ENCODE assay signal across 23 mouse cellular contexts in the genomic region with DNA sequence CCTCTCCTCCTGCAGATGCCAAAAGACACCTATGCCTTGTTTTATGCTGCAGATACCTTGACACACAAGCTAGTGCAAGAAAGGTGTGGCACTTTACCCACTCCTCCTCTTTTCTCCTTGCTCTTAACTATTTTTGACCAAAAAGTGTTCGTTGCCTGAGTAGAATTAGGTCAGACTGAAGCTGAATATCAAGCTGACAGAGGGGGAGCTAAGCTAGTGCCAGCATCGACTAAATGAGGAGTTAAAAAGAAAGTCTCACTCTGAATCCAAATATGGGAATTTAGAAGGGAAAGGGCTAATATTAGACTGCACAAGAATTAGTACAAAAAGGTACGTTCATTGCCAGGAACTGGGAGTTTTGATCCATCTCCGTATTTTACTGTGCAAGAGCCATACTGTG.
A peak's percentile ranks its signal among the peaks of the same experiment; 100 is the strongest.
DNase-seq lines count a peak whose midpoint lies in the region; ATAC-seq and TF ChIP-seq lines count a peak whose summit lies in the region.
"Had no signal": no experiment of that assay in that cellular context is flagged by ENCODE, and none has a peak within 500 bp of the region (broad histone marks: within the 10 kb centered on the region; RNA-seq: fewer than 3 reads in every experiment).

No protein-coding gene starts in this region.

- no peak overlapping the region for H3K4me3 ChIP-seq in layer of hippocampus, adult 2 months
- no peak overlapping the region for H3K4me3 ChIP-seq in midbrain, embryonic 11.5 days (ENCODE audit: low read depth, low read length)
- H3K4me3 ChIP-seq in midbrain, embryonic 16.5 days (ENCODE audit: low read depth, low read length) = no peak overlapping the region
- H3K4me3 ChIP-seq: embryonic facial prominence, embryonic 13.5 days; embryonic facial prominence, embryonic 15.5 days; erythroblast, embryonic 14.5 days; forebrain, embryonic 10.5 days; forebrain, embryonic 12.5 days; forebrain, embryonic 15.5 days had no signal

- H3K9me3 ChIP-seq in midbrain, embryonic 11.5 days (ENCODE audit: control insufficient read depth, low read length) = no peaks in the 10 kb centered on the region
- H3K9me3 ChIP-seq in midbrain, embryonic 16.5 days (replicated peaks; ENCODE audit: control insufficient read depth, low read length, poor library complexity, severe bottlenecking) = no peaks in the 10 kb centered on the region
- H3K9me3 ChIP-seq: embryonic facial prominence, embryonic 13.5 days; embryonic facial prominence, embryonic 15.5 days; forebrain, embryonic 10.5 days; forebrain, embryonic 12.5 days; forebrain, embryonic 15.5 days had no signal

- H3K4me1 ChIP-seq in midbrain, embryonic 11.5 days (ENCODE audit: control insufficient read depth, insufficient read depth, low read length) = no peaks in the 10 kb centered on the region
- peaks cover 5% of the 10 kb centered on the region; the same call in 1 of the 2 replicates for H3K4me1 ChIP-seq in midbrain, embryonic 16.5 days (ENCODE audit: control insufficient read depth, insufficient read depth, low read length)
- H3K4me1 ChIP-seq: forebrain, embryonic 10.5 days; forebrain, embryonic 12.5 days had no signal

- 85% methylated on average over 4 of the region's 4 CpGs for WGBS in midbrain, embryonic 11.5 days
- 74% methylated on average over 4 of the region's 4 CpGs for WGBS in midbrain, embryonic 16.5 days

- H3K4me2 ChIP-seq in midbrain, embryonic 11.5 days = no peak overlapping the region
- no peak overlapping the region for H3K4me2 ChIP-seq in midbrain, embryonic 16.5 days (ENCODE audit: low read length)
- H3K4me2 ChIP-seq: embryonic facial prominence, embryonic 13.5 days; embryonic facial prominence, embryonic 15.5 days; forebrain, embryonic 12.5 days; forebrain, embryonic 15.5 days had no signal

- no peak for DNase-seq in frontal cortex, postnatal 36 days (ENCODE audit: low spot score in 2 of 2)
- no peak for DNase-seq in layer of hippocampus, adult 2 months (ENCODE audit: low spot score in 2 of 2)
- no peak for DNase-seq in layer of hippocampus, postnatal 25 days (ENCODE audit: extremely low spot score in 1 of 2, low spot score in 1 of 2)
- DNase-seq in midbrain, embryonic 11.5 days (ENCODE audit: low spot score, missing footprints) = peak; percentile 51
- DNase-seq in brain, adult 2 months (ENCODE audit: low read depth, low spot score) = peak; percentile 56
- no peak for DNase-seq in cerebellum, adult 9-11 months
- DNase-seq: adrenal gland, adult 2 months; adrenal gland, postnatal 10 days; adrenal gland, postnatal 25 days; cerebellum, adult 11-12 months; cerebellum, adult 2 months; cerebellum, adult 9-10 months; cerebellum, postnatal 14 days; cerebellum, postnatal 36 days; embryo, embryonic 11 days had no signal

- peak; percentile 44; the same call in 1 of the 2 replicates for ATAC-seq in frontal cortex, adult (ENCODE audit: low TSS enrichment)
- no peak for ATAC-seq in midbrain, embryonic 11.5 days (ENCODE audit: low FRiP score)
- ATAC-seq in midbrain, embryonic 16.5 days = no peak
- ATAC-seq: forebrain, embryonic 15.5 days had no signal

- no peak overlapping the region for H3K9ac ChIP-seq in midbrain, embryonic 11.5 days (ENCODE audit: low read length)
- H3K9ac ChIP-seq in midbrain, embryonic 16.5 days (ENCODE audit: low read depth, low read length) = no peak overlapping the region
- H3K9ac ChIP-seq: embryonic facial prominence, embryonic 13.5 days; embryonic facial prominence, embryonic 15.5 days; forebrain, embryonic 12.5 days; forebrain, embryonic 15.5 days had no signal

- TF ChIP-seq CTCF in layer of hippocampus, adult 2 months (conservative IDR thresholded peaks at IDR 0.05) = no peak

- H3K27ac ChIP-seq in layer of hippocampus, adult 2 months = peak overlapping the region; percentile 74
- H3K27ac ChIP-seq in midbrain, embryonic 11.5 days (ENCODE audit: low read depth, low read length) = no peak overlapping the region
- H3K27ac ChIP-seq in midbrain, embryonic 16.5 days (ENCODE audit: low read length) = no peak overlapping the region
- H3K27ac ChIP-seq: embryonic facial prominence, embryonic 13.5 days; embryonic facial prominence, embryonic 15.5 days; forebrain, embryonic 10.5 days; forebrain, embryonic 12.5 days; forebrain, embryonic 15.5 days had no signal

- no peaks in the 10 kb centered on the region for H3K36me3 ChIP-seq in midbrain, embryonic 11.5 days (ENCODE audit: control insufficient read depth, insufficient read depth, low read length)
- H3K36me3 ChIP-seq in midbrain, embryonic 16.5 days (ENCODE audit: control insufficient read depth, insufficient read depth, low read length) = no peaks in the 10 kb centered on the region
- H3K36me3 ChIP-seq: embryonic facial prominence, embryonic 13.5 days; embryonic facial prominence, embryonic 15.5 days; forebrain, embryonic 10.5 days; forebrain, embryonic 12.5 days; forebrain, embryonic 15.5 days had no signal

- H3K27me3 ChIP-seq in midbrain, embryonic 11.5 days (ENCODE audit: control insufficient read depth, insufficient read depth, low read length) = no peaks in the 10 kb centered on the region
- no peaks in the 10 kb centered on the region for H3K27me3 ChIP-seq in midbrain, embryonic 16.5 days (ENCODE audit: control insufficient read depth, insufficient read depth, low read depth, low read length)
- H3K27me3 ChIP-seq: forebrain, embryonic 12.5 days; forebrain, embryonic 15.5 days had no signal

Comparison
In these comparisons a context has a peak if more than half of its experiments do, and no peak if none do; other contexts are left out.
1. DNase-seq: peak in midbrain, embryonic 11.5 days (single experiment) and brain, adult 2 months (single experiment); none in frontal cortex, postnatal 36 days (0 of 2), layer of hippocampus, adult 2 months (0 of 2), layer of hippocampus, postnatal 25 days (0 of 2) and cerebellum, adult 9-11 months (single experiment).